Mouse (Mus musculus) yolk sac, embryonic 10.5 days (tissue): ENCODE measurements around the gene Magi3.

Source experiments
- DNase-seq: peaks from one replicate; pipeline ENCODE4 v3.0.0-alpha.2; 2017; ENCODE audit warnings: low spot score

The Magi3 gene

DNA sequence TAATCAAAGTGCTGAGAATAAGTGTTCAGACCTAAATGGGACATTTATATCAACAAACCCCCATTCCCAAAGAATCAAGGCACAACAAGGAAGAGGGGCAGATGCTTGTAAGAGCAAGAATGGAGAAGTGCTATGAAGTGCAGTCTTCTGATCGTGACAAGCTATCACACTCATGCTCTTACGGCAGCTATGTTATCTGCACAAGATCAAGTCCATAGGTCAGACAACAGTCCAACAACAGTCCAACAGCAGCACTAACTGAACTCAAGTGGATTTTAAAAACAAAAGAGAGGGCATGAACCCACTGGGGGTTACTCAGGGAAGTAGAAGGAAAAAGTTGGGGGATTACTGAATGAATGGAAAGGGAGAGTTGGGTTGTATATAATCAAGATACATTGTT lies 30.4 kb downstream of the Magi3 start:
- DNase-seq, result peak; percentile 34

GRCm38 (mm10) chr3:104189234-104189633 lies 30.9 kb downstream of the Magi3 start:
- DNase-seq, result no peak

- no peak for DNase-seq
Measured at GRCm38 (mm10) chr3:104184270-104184669, 35.9 kb downstream of the Magi3 start.

DNA sequence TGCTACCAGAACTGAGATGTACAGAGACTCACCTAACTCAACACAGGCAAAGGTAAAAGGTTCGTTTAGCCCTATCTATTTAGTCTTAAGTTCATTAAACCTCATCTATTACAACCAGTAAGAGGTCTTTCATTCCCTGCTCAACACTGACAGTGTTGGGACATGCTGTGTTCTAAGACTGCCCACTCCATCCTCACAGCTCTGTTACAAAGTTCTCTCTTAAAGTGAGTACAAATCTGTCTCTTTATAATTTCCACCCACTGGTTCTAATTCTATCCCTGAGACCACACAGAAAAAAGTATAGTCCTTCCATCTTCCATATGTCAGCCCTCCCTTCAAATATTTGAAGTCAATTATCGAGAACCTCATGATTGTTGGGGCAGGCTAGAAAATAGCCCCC lies 36.5 kb downstream of the Magi3 start:
- no peak for DNase-seq

DNA sequence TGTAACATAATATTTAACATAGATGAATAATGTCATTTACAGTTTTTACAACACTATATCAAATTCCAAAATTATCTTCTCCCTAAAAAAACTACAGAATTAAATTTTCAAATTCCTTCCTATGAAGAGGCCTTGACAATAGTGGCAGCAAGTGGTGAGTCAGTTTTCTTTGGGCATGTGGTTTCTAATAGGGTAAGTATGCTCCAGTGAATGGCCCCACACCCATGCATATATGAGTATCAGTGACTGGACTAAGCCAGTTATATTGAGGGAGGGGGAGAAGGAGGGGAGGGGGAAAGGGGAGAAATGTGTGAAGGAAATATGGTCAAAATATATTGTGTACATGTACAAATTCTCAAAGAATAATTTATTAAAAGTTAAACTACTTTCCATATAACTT lies 37.5 kb downstream of the Magi3 start:
- DNase-seq, result no peak

DNA sequence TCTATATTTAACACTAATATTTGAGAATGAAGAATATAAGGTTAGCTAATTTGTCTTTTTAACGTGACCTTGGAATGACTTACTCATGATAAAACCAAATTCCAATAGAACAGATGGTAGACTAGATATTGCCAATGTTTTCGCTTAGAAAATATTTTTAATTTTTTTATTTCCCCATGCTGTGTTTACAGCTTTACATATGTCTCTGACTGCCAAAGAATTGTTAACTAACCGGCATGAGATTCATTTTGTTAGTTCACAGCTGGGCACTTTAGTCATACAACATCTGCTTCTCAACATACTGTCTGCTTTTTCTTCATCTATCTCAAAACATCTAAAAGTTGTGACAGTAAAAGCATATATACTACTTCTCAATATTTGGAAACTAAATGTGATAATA lies 58.8 kb downstream of the Magi3 start:
- DNase-seq, result no peak

DNA sequence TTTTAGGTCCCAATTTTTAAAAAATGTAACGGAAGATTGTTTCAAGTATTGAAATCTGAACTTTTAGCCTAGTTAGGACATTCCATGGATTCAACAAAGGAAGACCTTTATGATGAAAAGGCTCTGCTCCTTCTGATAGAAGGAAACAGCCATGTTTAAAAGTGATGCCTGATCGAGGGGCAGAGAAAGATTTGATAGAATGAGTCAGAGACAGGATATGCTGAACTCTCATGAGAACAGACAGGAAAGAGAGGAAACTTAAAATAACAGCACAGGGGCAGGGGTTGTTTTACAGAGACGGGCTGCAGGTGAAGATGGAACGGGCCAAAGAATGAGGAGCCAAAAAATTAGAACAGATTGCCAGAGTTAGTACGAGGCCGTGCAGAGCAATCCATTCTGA lies 59.6 kb downstream of the Magi3 start:
- DNase-seq, result no peak

DNA sequence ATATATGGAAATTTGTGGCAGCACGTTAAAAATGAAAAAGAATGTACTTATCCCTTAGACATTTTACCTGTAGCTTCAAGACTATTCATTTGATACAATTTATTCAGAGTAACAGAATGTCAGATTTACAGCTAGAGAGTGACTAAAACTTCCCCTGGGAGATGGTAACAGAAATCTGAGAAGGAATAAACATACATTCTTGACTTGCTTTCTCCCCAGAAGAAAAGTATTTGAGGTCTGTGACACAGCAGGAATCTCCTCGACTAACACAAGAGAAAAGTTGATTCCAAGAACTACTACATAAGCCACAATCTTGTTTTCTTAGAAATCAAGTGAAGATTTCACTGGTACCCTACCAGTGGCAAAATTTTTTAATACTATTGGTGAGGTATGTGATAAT lies 70.0 kb downstream of the Magi3 start:
- DNase-seq, result no peak

- DNase-seq, result peak; percentile 77
Measured at GRCm38 (mm10) chr3:104142376-104142775, 77.8 kb downstream of the Magi3 start.

DNA sequence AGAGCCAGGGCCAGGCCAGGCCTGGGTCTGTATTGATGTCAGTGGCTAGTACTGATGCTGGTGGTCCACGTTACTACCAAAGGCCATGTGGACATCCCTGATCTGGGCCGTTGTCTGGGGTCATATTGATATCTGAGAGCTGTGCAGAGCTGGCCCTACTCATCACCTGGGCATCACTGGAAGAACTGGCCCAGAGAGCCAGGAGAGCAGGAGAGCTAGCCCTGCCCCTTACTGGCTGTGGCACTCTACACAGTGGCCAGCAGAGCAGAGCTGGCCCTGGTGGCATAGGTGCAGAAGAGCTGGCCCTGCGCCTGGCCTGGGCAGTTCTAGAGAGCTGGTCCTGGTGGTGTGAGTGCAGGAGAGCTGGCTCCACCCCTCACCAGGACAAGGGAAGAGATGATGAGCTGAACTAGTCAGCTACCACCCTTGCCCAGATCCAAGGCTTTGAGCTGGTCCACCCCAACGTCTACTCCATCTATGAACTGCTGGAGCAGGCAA lies 81.2 kb downstream of the Magi3 start:
- no peak for DNase-seq

DNA sequence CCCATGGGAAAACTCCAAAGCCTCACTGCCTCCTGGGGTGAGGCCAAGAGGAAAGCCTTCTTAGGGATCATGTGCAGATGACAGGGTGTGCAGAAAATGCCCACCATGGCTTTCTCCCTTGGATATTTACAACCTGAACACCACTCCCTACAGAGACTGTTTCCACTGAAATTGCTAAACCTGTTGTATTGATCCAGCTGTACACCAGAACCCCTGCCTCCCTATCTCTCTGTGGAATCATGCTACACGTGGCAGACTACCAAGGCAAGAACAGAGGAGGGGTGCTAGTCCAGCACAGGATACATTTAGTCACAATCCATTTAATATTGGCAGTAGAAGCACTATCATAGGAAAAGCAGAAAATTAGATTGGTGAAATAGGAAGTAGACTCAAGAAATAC lies 94.5 kb downstream of the Magi3 start:
- DNase-seq, result no peak

DNA sequence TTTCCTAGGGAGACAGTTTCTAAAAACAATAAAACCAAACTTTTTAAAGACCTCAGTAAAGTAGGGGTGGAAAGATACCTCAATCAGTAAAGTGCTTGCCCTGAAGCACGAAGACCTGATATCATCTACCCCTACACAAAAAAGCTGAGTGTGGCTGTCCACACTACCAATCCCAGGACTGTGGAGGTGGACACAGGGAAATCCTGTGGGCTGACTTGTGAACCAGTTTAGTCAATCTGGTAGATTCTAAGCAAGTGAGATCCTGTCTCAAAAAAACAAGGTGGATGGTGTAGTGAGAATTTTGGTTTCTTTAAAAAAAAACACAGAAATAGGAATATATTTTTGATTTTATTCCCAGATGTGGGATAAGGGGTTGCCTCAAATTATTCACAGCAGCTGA lies 96.3 kb downstream of the Magi3 start:
- no peak for DNase-seq

DNA sequence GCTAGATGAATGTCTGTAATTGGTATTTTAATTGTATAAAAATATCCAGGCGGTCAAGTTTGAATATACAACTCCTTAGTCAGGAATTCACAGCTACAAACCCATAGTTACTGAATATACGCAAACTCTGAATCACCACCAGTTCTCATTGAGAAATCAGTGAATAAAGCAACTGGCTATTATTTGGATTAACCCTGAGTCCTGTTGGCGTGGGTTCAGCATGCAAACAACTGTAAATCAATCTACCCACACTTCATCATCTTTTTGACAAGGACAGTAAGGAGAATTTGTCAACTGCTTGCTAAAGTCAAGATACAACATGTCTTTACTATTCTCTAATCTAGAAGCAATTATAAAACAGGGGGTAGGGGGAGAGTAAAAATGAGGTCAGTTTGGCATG lies 110.7 kb downstream of the Magi3 start:
- no peak for DNase-seq

DNA sequence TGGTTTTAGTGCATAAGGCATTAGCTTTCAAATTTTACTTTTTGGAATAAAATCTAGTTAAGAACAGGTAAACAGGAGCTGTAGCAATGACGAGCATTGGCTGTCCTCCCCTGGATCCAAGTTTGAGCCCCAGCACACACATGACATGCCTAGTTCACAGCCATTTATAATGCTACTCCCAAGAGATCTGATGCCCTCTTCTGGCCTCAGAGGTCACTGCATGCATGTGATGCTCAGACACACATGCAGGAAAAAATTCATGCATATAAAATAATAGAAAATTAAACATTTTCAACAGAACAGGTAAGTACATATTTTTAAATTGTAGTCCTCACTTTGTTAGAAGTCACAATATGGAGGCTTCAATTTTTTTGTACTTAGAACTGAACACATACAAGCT lies 115.2 kb downstream of the Magi3 start:
- no peak for DNase-seq

DNA sequence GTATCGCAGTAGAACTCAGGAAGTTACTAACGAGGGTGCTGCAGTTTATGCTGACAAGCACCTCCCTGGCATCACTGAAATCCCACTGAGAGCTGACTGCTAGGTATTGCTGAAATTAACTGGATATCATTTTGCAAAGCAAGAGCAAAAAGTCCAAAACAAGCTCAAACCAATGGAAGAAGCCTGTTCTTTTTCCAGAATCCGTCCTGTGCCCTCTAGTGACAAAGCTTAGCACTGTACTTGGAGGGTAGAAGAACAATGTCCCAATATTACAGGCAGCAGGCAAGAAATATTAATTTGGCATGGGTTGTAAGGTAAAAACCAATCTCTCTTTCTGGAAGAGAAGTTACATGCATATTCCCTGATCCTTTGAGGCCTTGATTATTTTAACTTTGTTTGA lies 118.5 kb downstream of the Magi3 start:
- DNase-seq, result no peak

DNA sequence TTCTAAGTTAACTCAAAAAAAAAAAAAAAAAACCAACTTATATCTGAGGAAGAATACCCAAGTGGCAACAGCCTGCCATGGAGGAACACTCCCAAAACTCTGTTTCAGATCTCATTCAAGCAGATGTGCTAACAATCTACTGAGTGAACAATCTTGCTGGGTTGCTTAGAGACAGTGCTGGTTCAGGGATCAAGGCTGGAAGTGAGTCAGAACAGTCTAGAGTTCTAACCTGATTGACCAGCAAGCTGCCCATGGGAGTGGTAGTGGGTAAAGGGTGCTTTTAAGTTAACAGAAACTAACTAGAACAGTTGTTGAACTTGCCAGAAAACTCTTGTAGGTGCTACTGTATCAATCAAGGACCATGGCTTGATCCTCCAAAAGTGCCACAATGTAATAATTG lies 118.9 kb downstream of the Magi3 start:
- DNase-seq, result no peak

- DNase-seq, result no peak
Measured at GRCm38 (mm10) chr3:104095936-104096335, 124.2 kb downstream of the Magi3 start.

DNA sequence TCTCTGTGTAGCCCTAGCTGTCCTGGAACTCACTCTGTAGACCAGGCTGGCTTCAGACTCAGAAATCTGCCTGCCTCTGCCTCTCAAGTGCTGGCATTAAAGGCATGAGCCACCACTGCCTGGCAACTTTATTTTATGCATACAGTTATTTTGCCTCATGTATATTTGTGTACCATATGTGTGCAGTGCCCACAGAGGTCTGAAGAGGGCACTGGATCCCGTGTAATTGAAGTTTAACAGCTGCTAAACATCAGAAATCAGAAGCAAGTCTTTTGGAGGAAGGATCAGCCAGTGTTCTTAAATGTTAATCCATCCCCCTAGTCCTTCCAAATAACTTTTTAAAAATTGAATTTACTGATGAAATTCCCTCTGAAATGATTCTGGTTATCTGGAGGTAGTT lies 125.5 kb downstream of the Magi3 start:
- no peak for DNase-seq

GRCm38 (mm10) chr3:104092759-104093158 lies 127.4 kb downstream of the Magi3 start:
- no peak for DNase-seq

- DNase-seq, result no peak
Measured at GRCm38 (mm10) chr3:104082031-104082430, 138.1 kb downstream of the Magi3 start.

- no peak for DNase-seq
Measured at GRCm38 (mm10) chr3:104078725-104079124, 141.4 kb downstream of the Magi3 start.

- no peak for DNase-seq
Measured at GRCm38 (mm10) chr3:104069395-104069794, 150.8 kb downstream of the Magi3 start.

DNA sequence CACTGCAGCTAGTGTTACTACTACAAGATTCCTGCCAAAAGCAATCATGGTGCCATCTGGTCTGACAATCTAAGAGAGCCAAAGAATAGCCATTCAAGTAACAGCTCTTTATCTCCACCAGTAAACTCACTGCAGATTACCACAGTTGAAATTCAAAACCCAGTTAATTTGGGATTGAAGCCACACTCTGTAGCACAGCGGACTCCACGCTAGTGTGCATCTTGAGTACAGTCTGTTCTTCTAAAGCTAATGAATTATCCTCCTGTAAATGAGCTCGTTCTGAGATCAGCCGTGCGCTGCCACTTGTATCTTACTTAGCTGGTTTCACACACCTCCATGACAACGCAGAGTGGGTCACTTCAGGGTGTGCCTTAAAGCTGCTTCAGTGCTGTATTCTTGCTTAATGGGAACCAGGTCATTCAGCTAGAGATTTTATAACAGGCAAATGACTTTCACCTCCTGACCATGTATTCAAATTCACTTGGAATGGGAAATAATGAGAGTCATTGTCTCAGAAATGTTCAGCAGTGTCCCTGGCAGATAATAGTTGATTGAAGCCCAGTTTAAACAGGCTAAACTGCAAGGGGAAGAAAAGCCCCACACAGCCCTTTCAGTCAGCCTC lies 161.1 kb downstream of the Magi3 start:
- no peak for DNase-seq

DNA sequence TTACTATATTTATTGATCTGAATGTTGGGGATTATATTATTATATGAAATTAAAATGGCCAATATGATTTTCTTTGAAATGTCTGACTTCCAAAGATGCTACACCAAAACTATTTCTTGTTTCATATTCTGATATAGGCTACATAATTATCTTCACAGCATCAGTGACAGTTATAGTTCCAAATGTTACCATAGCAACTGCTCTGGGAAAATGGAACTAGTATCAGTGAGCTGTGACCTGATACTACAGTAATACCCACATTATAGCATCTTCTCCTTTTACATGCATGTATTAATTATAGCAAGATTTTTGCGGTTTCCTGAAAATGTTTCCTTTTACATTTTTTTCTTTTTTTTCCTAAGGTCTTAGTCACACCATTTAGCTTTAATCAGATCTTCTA lies 187.4 kb downstream of the Magi3 start:
- no peak for DNase-seq

DNA sequence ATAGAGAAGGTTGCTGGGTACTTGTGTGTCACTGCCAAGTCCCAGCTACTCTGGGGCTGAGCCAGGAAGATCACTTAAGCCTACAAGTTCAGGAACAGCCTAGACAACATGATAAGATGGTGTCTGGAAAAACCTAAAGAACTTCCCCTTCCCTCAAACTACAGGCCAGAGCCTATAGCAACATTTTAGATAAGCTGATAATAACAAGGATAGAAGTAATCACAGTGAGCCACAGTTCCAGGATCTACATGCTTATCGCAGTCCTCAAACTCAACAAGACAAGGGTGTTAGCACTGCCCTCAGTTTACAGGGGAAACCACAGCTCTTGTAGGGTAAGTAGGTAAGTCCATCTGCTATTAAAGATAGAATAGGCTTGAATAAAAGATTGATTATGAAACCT lies 188.1 kb downstream of the Magi3 start:
- no peak for DNase-seq
